Mouse (Mus musculus) liver, embryonic 11.5 days (tissue): ENCODE data around the gene Enpp5. TPM values are rescaled to one million over a fixed set of nuclear protein-coding genes. Genes with fewer than 3 reads are reported as not detected.

Experiments used
- ATAC-seq: fragments of 200-750 bp; cut with Nextera tagmentation; replicated peaks from 2 replicates; pipeline ENCODE4 v1.8.0; 2017; ENCODE audit warnings: moderate number of reproducible peaks, mild to moderate bottlenecking, moderate TSS enrichment, moderate library complexity; ENCODE audit not compliant: low FRiP score
- DNase-seq: peaks from one replicate; pipeline ENCODE4 v3.0.0-alpha.2; 2017; ENCODE audit warnings: low spot score
- H3K27ac ChIP-seq: fragments of 300-500 bp; sonication (generic); 2 replicates; pipeline ENCODE4 v1.5.1; 2014; ENCODE audit warnings: mild to moderate bottlenecking, low read depth, low read length, control low read depth
- H3K27me3 ChIP-seq: fragments of 300-500 bp; sonication (generic); replicated peaks from 2 replicates; pipeline ENCODE4 v1.6.1; 2014; ENCODE audit warnings: low read length, mixed read lengths; ENCODE audit not compliant: control insufficient read depth, insufficient read depth
- H3K36me3 ChIP-seq: fragments of 300-500 bp; sonication (generic); 2 replicates; pipeline ENCODE4 v1.6.1; 2014; ENCODE audit warnings: mild to moderate bottlenecking, low read length, moderate library complexity, mixed read lengths; ENCODE audit not compliant: control insufficient read depth, insufficient read depth
- H3K4me1 ChIP-seq: fragments of 300-500 bp; sonication (generic); replicated peaks from 2 replicates; pipeline ENCODE4 v1.6.1; 2014; ENCODE audit warnings: low read length, mixed read lengths; ENCODE audit not compliant: control insufficient read depth, insufficient read depth
- H3K4me2 ChIP-seq: fragments of 300-500 bp; sonication (generic); 2 replicates; pipeline ENCODE4 v1.6.1; 2014; ENCODE audit warnings: mild to moderate bottlenecking, control low read depth, moderate library complexity
- H3K4me3 ChIP-seq: fragments of 300-500 bp; sonication (generic); 2 replicates; pipeline ENCODE4 v1.5.1; 2014; ENCODE audit warnings: low read depth, low read length, control low read depth
- H3K9ac ChIP-seq: fragments of 300-500 bp; sonication (generic); 2 replicates; pipeline ENCODE4 v1.6.1; 2014; ENCODE audit warnings: low read depth, low read length, control low read depth
- H3K9me3 ChIP-seq: fragments of 300-500 bp; sonication (generic); 2 replicates; pipeline ENCODE4 v1.6.1; 2016; ENCODE audit warnings: low read length, inconsistent platforms, mixed read lengths; ENCODE audit not compliant: control insufficient read depth
- WGBS: fragments of 180-500 bp; shearing (Covaris S2); extraction: QIAGEN DNeasy Blood & Tissue Kit; methylation state at CpG from one replicate; pipeline ENCODE4 v1.1.7; 2014; 5-methylcytosine and 5-hydroxymethylcytosine counted together
- polyA plus RNA-seq: library from polyadenylated mRNA; unstranded; fragments of >200 nt; fragmentation: Nextera tagmentation; extraction: Ambion mirVana; gene quantifications from 2 replicates; pipeline ENCODE4 v1.2.1, GENCODE M21; 2014

The Enpp5 gene
- polyA plus RNA-seq, 1 experiment from 2014 or later, result 6.2 TPM

- Histone ChIP-seq H3K36me3 (no peaks in the 10 kb centered on the region), H3K9ac (no peak overlapping the region), H3K4me1 (no peaks in the 10 kb centered on the region), H3K4me3 (no peak overlapping the region), H3K27me3 (no peaks in the 10 kb centered on the region), H3K9me3 (no peaks in the 10 kb centered on the region), H3K27ac (no peak overlapping the region), H3K4me2 (no peak overlapping the region)
- ATAC-seq, result no peak
- DNase-seq, result no peak
- 81% methylated on average over 12 of the region's 12 CpGs for WGBS
These were observed 1.3 kb upstream of the Enpp5 start for GRCm38 (mm10) chr17:44077146-44077842.

GRCm38 (mm10) chr17:44077843-44078160 lies 811 bp upstream of the Enpp5 start:
- WGBS, result 55% methylated on average over 2 of the region's 2 CpGs
- Histone ChIP-seq H3K9me3 (no peaks in the 10 kb centered on the region), H3K27ac (no peak overlapping the region), H3K4me2 (no peak overlapping the region), H3K27me3 (no peaks in the 10 kb centered on the region), H3K4me3 (no peak overlapping the region), H3K9ac (no peak overlapping the region), H3K4me1 (no peaks in the 10 kb centered on the region), H3K36me3 (no peaks in the 10 kb centered on the region)
- DNase-seq (no peak), ATAC-seq (no peak)

DNA sequence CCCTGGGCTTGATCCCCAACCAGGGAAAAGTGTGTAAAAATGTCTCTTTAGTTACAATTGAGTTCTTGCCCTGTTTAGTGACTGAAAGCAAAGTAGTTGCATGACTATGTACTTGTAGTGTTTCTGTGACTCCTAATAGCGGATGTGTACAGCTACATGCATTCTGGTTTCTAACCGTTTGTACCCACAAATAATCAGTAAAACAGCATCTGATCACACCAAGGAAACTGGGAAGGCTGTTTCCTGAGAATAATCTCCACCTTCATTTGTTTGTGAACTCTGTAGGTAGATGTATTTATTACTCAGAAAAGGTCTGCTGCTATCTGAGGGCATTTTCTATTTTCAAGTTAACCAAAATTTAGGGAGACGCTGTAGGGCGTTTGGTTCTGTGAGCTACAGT lies 4.5 kb downstream of the Enpp5 start:
- H3K4me3 ChIP-seq, result no peak overlapping the region
- no peaks in the 10 kb centered on the region for H3K9me3 ChIP-seq
- H3K9ac ChIP-seq, result no peak overlapping the region
- no peaks in the 10 kb centered on the region for H3K4me1 ChIP-seq
- H3K27me3 ChIP-seq, result no peaks in the 10 kb centered on the region
- no peak for DNase-seq
- WGBS, result 83% methylated on average over 4 of the region's 4 CpGs
- no peak overlapping the region for H3K27ac ChIP-seq
- ATAC-seq, result no peak
- no peaks in the 10 kb centered on the region for H3K36me3 ChIP-seq
- no peak overlapping the region for H3K4me2 ChIP-seq

DNA sequence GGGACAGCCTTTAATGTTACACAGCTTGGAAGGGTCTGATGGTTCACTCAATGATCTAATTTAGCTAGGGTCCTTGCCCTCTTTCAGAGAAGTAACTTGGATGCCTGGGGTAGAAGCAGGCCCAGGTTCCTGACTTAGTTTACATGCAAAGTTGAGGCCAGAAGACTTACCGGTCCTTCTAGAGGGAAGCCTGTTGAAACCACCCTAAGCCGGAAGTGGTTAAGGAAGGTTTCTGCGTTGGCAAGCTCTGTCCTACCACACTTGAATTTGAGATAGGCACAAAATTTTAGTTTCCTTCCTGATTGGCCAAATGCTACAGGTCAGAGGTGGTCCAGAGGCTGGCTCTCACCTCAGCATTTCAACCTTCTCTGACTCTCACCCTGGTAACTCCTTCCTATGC lies 9.6 kb downstream of the Enpp5 start:
- DNase-seq (no peak), ATAC-seq (no peak)
- Histone ChIP-seq H3K9ac (no peak overlapping the region), H3K27me3 (no peaks in the 10 kb centered on the region), H3K4me2 (no peak overlapping the region), H3K4me1 (no peaks in the 10 kb centered on the region), H3K36me3 (no peaks in the 10 kb centered on the region), H3K9me3 (no peaks in the 10 kb centered on the region), H3K4me3 (no peak overlapping the region), H3K27ac (no peak overlapping the region)
- 81% methylated on average over 3 of the region's 3 CpGs for WGBS

- WGBS, result 69% methylated on average over 2 of the region's 2 CpGs
- Histone ChIP-seq H3K4me3 (no peak overlapping the region), H3K4me1 (no peaks in the 10 kb centered on the region), H3K9me3 (no peaks in the 10 kb centered on the region), H3K36me3 (no peaks in the 10 kb centered on the region), H3K27me3 (no peaks in the 10 kb centered on the region), H3K4me2 (no peak overlapping the region), H3K9ac (no peak overlapping the region), H3K27ac (no peak overlapping the region)
- ATAC-seq (no peak), DNase-seq (no peak)
These were observed 12.3 kb downstream of the Enpp5 start for GRCm38 (mm10) chr17:44090916-44091315.

- ATAC-seq (no peak), DNase-seq (no peak)
- Histone ChIP-seq H3K27ac (no peak overlapping the region), H3K36me3 (no peaks in the 10 kb centered on the region), H3K9me3 (no peaks in the 10 kb centered on the region), H3K4me1 (no peaks in the 10 kb centered on the region), H3K9ac (no peak overlapping the region), H3K4me2 (no peak overlapping the region), H3K27me3 (no peaks in the 10 kb centered on the region), H3K4me3 (no peak overlapping the region)
- 35% methylated on average over 2 of the region's 2 CpGs for WGBS
These were observed 12.9 kb downstream of the Enpp5 start for GRCm38 (mm10) chr17:44091512-44091911.

DNA sequence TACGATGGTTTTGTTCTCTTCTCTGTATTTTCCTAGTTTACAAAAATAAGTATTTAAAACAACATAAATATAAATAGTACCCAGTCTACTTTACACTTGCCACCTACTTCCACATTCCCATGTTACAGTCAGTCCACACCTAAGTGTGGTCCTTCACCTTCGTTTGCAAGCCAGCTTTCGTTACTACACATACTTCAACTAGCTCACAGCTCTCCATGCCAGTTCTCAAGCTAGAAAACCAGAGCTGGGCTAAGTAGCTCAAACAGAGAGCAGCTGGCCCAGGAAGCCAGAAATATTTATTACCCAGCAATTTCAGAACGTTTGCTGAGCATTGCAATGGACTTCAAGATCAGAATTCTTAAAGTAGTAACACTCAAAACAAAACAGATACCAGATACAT lies 21.9 kb downstream of the Enpp5 start:
- Histone ChIP-seq H3K27me3 (no peaks in the 10 kb centered on the region), H3K27ac (no peak overlapping the region), H3K4me2 (no peak overlapping the region), H3K9ac (no peak overlapping the region), H3K36me3 (no peaks in the 10 kb centered on the region), H3K9me3 (no peaks in the 10 kb centered on the region), H3K4me1 (peaks cover 6% of the 10 kb centered on the region; the same call in 1 of the 2 replicates), H3K4me3 (no peak overlapping the region)
- ATAC-seq (no peak), DNase-seq (no peak)
- WGBS, result 68% methylated on average over 4 of the region's 4 CpGs

DNA sequence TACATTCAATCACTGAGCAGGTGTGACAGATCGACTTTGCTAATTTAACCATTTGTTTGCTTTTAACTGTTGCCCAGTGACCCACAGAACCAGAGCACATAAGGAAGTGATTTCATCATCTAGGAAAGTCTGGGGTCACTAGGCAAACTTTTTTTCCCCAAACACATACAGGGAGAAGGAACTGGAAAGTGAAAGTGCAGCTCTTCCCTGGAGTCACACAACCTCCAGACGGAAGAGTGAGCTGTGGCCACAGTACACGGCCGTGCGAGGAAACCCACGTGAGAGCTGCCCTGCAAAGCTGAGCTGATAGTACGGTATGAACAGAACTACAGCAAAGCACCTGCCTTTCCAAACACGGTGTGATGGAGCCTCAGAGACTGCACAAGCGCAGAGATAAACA lies 22.3 kb downstream of the Enpp5 start:
- 0 out of 2 replicates have a peak overlapping the region, but pooled peaks have one; percentile 2 for H3K4me2 ChIP-seq
- 72% methylated on average over 9 of the region's 9 CpGs for WGBS
- no peak overlapping the region for H3K4me3 ChIP-seq

DNA sequence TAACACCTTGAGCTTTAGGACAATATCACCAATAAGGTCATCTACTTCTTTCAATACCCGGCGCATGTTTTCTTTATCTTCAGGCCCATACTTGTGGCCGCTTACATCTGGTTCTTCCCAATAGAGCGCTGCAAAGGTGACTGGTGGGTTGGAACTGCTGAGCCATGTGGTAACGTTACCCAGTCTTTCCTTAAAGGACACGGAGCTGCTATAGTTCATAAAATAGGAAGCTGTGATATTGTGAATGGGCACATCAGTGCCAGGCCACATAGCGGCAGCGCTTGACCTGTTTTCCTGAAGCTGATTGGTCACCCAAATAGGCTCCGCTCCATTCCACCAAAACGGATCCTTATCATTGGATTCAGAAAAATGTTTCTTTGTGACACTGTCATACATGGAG lies 23.3 kb downstream of the Enpp5 start:
- 91% methylated on average over 10 of the region's 10 CpGs for WGBS
- no peak for DNase-seq
- Histone ChIP-seq H3K27me3 (no peaks in the 10 kb centered on the region), H3K4me3 (no peak overlapping the region), H3K4me2 (no peak overlapping the region), H3K27ac (no peak overlapping the region), H3K9me3 (no peaks in the 10 kb centered on the region), H3K9ac (no peak overlapping the region), H3K4me1 (peaks cover 6% of the 10 kb centered on the region; the same call in 1 of the 2 replicates), H3K36me3 (no peaks in the 10 kb centered on the region)
- ATAC-seq, result no peak

More for the DNA sequence above, 22.3 kb downstream of the Enpp5 start:
- DNase-seq (no peak), ATAC-seq (no peak)
- H3K36me3 ChIP-seq, result no peaks in the 10 kb centered on the region
- H3K27ac ChIP-seq, result no peak overlapping the region
- no peak overlapping the region for H3K9ac ChIP-seq
- H3K4me1 ChIP-seq, result peaks cover 6% of the 10 kb centered on the region; the same call in 1 of the 2 replicates
- no peaks in the 10 kb centered on the region for H3K9me3 ChIP-seq
- no peaks in the 10 kb centered on the region for H3K27me3 ChIP-seq
